Mouse (Mus musculus) adrenal gland, adult 18-20 months (tissue): Measurements from ENCODE around the gene Scnn1b. TPM values are rescaled to one million over a fixed set of nuclear protein-coding genes. Genes with fewer than 3 reads are reported as not detected.

ENCODE experiments used
- DNase-seq, 2 experiments: peaks; one replicate each; pipeline ENCODE4 v3.0.0; 2021 to 2022; ENCODE audit warnings: low spot score in 2 of 2
- total RNA-seq, 2 experiments: library from RNA; stranded (reverse); gene quantifications; 1 replicate in 1 of 2; 2 replicates in 1 of 2; pipeline ENCODE4 v1.2.3; 2021

Gene Scnn1b
- total RNA-seq, 2 experiments from 2014 or later = 0.26 TPM; not detected in 1

- no peak for DNase-seq
Measured at GRCm38 (mm10) chr7:121912250-121912649, 47.4 kb downstream of the Scnn1b start.

- no peak for DNase-seq
Measured at GRCm38 (mm10) chr7:121913944-121914343, 49.1 kb downstream of the Scnn1b start.

- no peak for DNase-seq
Measured at GRCm38 (mm10) chr7:121924361-121924760, 59.5 kb downstream of the Scnn1b start.

GRCm38 (mm10) chr7:121927882-121928281 is 63.0 kb downstream of the Scnn1b start:
- no peak for DNase-seq

GRCm38 (mm10) chr7:121931246-121931645 is 66.4 kb downstream of the Scnn1b start:
- DNase-seq = no peak

GRCm38 (mm10) chr7:121933675-121934074 is 68.8 kb downstream of the Scnn1b start:
- no peak for DNase-seq

- no peak for DNase-seq
Measured at GRCm38 (mm10) chr7:121934346-121934745, 69.5 kb downstream of the Scnn1b start.

- no peak for DNase-seq
Measured at GRCm38 (mm10) chr7:121935906-121936794, 71.3 kb downstream of the Scnn1b start.

- DNase-seq = no peak
Measured at GRCm38 (mm10) chr7:121936861-121937630, 72.2 kb downstream of the Scnn1b start.

GRCm38 (mm10) chr7:121938124-121938891 is 73.5 kb downstream of the Scnn1b start:
- DNase-seq = no peak

- no peak for DNase-seq
Measured at GRCm38 (mm10) chr7:121939244-121939643, 74.4 kb downstream of the Scnn1b start.

- DNase-seq = no peak
Measured at GRCm38 (mm10) chr7:121939729-121940128, 74.9 kb downstream of the Scnn1b start.

- no peak for DNase-seq
Measured at GRCm38 (mm10) chr7:121941016-121941415, 76.2 kb downstream of the Scnn1b start.

GRCm38 (mm10) chr7:121941640-121942039 is 76.8 kb downstream of the Scnn1b start:
- no peak for DNase-seq

GRCm38 (mm10) chr7:121942371-121942770 is 77.5 kb downstream of the Scnn1b start:
- DNase-seq = no peak

GRCm38 (mm10) chr7:121946196-121946595 is 81.4 kb downstream of the Scnn1b start:
- no peak for DNase-seq

GRCm38 (mm10) chr7:121947513-121947912 is 82.7 kb downstream of the Scnn1b start:
- DNase-seq = no peak

GRCm38 (mm10) chr7:121954891-121955669 is 90.2 kb downstream of the Scnn1b start:
- DNase-seq = no peak

GRCm38 (mm10) chr7:121955802-121956201 is 91.0 kb downstream of the Scnn1b start:
- no peak for DNase-seq

- DNase-seq = no peak
Measured at GRCm38 (mm10) chr7:121961913-121962570, 97.2 kb downstream of the Scnn1b start.
